Mouse (Mus musculus): ENCODE measurements around the gene Lrrk1. TPM values are rescaled to one million over a fixed set of nuclear protein-coding genes. Genes with fewer than 3 reads are reported as not detected.

The Lrrk1 gene
- total RNA-seq, 2 experiments from 2014 or later: 1.7 to 6.6 TPM

DNA sequence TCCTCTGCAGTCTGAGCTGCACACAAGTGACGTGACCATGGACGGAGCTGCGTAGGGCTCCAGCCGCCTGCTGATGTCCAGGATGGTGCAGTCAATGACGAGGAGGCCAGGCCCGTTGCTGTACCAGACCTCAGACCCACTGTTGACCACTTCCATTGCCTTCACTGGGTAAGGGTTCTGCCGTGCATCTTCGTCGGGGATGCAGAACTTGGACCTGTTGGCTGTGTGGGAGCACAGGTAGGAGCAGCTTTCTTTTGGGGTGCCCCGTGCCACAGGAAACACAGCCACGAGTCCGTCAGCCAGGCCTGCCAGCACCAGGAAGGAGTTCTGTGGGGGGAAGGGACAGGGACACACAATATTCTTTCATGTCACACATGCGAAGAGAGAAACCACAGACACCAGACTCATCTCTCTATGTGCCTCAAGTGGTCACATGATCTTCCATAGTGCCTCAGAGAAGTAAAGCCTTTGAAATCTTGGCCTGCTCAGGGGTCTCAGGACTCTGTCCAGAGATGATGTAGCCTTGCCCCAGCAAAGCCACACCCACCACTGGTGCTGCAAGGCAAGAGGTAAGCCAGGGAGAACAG is 125.5 kb downstream of the Lrrk1 start:
- ATAC-seq (replicated peaks; ENCODE audit: low FRiP score, poor library complexity, severe bottlenecking): no peak

DNA sequence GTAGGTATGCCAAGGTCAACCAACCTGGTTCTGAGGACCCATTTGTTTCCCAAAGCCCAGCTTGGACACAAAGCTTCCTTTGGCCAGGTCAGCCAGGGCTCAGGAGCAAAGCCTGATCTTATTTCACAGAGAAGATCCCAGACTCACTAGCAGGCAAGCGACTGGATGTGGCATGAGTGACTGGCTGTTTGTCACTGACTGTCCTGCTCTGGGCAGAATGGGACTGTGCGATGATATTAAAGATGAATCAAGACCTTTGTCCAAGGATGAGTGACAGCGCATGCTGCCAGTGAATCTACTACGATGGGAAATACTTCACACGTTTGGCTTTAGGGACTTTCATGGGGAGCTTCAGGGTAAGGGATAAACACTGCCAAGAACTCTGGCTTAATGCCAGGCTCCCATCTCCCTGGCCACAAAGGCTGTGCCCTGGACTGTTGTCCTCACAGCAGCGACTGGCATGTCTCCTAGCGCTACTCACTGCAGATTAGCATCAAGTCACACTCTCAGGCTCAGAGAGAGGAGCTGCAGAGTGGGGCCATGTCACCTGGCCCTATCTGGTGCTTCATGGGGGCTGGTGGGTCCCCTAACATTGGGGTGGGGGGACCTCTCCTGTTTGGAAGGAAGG is 127.3 kb downstream of the Lrrk1 start:
- ATAC-seq (replicated peaks; ENCODE audit: low FRiP score, poor library complexity, severe bottlenecking): no peak

DNA sequence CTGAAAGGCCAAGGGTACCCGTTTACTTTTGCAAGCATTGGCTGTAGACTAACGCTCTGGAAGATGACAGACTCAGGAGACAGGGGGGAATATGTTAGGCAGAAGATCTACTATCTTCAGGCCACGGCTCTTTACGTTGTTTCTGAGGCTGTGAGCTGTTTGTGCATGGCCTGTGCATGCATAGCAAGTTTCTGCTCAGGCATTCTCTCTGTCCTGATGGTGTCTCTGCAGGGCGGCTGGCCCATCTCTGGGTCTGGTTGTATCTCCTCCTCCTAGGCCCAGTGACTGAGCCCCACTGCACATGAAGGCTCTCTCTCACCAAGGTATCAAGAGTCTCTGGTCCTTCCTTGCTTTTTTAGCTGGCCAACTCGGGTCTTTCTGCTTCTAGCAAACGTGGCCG is 127.9 kb downstream of the Lrrk1 start:
- ATAC-seq (replicated peaks; ENCODE audit: low FRiP score, poor library complexity, severe bottlenecking): no peak

DNA sequence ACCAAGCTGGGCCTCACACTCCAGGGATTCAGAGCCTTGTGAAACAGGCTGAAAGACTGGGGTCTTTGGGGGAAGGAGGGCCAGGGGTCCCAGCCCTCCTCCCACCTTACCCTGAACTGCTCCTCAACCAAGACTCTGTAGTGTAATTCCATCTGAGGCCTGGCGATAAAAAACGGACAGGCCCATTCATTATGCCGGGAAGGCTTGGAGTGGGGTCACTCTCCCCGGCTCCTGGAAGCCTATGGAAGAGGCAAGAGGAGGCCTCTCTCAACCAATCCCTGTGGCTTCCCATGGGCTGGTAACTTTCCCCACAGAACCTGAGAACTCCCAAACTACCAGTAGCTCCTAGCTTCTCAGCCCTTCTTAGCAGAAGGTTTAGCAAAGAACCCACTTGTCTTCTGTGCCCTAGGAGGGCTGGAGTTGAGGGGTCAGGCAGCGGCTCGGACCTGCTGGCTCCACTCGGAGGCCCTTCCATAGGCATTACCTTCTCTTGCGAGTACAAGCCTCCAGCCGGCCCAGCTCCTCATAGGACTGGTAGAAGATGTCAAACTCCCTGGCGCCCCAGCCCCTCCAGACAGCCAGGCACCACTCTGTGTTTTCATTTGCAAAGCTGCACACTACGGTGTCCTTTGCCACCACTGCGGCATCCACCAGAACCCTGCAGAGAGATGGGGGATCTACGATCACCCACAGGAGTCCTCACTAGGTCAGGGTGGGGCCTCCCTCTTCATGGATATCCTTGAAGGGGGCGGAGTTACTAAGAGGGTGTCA is 128.5 kb downstream of the Lrrk1 start:
- ATAC-seq (replicated peaks; ENCODE audit: low FRiP score, poor library complexity, severe bottlenecking): no peak

DNA sequence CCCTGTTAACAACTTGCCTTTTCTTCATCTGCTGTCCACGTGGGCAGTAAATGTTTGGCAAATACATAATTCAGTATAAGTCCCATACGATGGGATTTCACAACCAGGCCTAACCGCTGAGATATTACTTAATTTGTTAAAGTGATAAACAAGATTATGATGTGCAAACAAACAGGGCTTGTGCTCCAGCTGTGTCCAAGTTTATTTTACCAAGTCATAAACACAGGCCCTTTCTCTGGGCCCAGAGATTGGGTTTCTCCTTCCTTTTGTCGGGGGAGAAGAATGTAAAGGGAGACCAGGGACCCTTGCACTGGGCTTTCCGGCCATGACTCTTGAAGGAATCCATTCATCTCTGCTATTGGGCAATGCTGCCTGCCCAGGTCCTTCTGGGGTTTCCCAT is 129.2 kb downstream of the Lrrk1 start:
- ATAC-seq (replicated peaks; ENCODE audit: low FRiP score, poor library complexity, severe bottlenecking): no peak

DNA sequence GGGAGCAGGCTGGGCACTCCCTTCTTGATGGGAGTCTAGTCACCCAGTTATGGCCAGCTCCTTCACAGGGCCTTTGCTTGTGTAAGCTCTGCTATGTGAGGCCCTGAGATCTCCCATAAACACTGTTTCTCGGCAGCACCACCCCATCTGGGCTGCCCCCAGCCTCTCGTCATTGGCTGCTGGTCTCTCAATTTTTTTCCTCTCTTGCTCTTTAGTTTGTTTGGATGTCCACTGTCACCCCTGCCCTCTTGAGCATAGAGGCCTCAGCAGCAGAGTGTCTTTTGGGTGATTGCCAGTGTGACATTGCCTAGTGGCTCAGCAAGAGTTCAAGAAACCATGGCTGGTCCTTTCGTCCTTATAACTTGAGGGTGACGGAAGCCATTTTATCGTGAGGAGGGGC is 130.9 kb downstream of the Lrrk1 start:
- no peak for ATAC-seq (replicated peaks; ENCODE audit: low FRiP score, poor library complexity, severe bottlenecking)

DNA sequence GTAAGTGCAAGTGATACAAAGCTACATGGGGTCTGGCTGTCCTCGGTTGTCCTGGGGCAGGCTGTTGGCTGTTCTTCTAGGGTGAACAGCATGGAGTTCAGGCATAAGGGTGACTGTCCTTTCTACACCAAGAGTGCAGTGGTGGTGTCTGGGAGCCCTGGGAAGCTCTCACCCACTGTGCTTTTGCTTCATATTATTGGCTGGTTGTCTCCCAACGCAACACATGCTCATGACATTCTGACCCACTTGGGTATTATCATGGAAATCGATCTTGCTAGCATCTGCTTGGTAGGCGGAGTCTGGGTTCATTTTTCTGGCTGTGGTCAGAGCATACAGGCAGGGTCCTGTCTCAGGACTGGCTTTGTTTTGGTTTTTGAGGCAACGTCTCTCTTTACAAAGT is 131.7 kb downstream of the Lrrk1 start:
- ATAC-seq (replicated peaks; ENCODE audit: low FRiP score, poor library complexity, severe bottlenecking): no peak

DNA sequence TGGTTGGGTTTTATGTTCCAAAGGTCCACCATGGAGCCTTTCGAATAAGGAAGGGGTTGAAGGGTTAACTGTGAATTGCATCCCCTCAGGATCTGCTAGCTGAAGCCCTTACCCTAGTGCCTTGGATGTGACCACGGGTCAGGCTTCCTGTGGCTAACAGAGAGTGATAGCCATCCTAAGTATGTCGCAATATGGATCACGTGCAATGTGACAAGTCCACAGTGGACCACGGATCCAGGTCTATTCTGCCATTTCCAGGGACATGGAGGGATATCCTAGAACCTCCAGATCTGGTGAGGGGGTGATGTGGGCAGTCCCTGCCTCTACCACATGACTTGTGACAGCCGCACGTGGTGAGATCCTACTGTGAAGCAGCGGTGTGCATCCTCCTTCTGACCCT is 133.2 kb downstream of the Lrrk1 start:
- no peak for ATAC-seq (replicated peaks; ENCODE audit: low FRiP score, poor library complexity, severe bottlenecking)

DNA sequence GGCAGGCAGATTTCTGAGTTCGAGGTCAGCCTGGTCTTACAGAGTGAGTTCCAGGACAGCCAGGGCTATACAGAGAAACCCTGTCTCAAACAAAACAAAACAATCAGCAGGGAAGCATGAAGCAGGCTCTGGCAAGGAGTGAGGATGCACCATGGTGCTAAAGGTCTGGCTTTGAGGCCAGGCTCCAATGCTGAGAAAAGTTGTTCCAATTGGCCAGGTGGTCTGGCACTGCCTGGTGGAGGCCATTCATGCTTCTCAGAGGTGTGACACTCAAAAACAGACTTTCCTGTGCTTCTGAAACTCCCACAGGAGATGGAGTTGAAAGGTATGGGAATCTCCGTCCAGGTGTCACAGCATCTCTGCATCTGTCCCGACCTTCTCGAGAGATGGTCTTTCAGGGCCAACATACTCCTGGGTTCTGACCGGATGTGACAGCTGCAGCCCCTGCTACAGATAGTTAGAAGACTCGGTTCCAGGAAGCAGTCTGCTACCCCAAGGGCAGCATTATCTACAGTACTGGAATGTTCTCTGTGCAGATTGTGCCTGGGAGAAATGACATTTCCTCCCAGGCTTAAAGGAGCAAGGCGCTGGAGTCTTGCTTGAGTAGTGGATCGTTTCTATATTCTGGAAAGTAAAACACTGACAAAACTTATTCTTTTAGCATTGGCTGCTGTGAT is 134.0 kb downstream of the Lrrk1 start:
- no peak for ATAC-seq (replicated peaks; ENCODE audit: low FRiP score, poor library complexity, severe bottlenecking)

GRCm38 (mm10) chr7:66250030-66250429 is 138.1 kb downstream of the Lrrk1 start:
- peak; percentile 85 for ATAC-seq (replicated peaks; ENCODE audit: low FRiP score, poor library complexity, severe bottlenecking)

DNA sequence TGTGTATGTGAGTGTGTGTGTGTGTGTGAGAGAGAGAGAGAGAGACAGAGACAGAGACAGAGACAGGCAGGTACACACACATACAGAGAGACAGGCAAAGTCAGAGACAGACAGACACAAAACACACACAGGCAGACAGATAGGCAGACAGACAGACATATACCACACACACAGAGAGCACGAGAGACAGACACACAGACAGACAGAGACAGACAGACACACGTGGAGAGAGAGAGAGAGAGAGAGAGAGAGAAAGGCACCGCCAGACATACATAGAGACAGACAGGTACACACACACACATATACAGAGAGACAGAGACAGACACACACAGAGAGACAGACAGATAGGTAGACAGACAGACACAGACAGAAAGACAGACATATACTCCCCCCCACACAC is 138.7 kb downstream of the Lrrk1 start:
- no peak for ATAC-seq (replicated peaks; ENCODE audit: low FRiP score, poor library complexity, severe bottlenecking)

- ATAC-seq (replicated peaks; ENCODE audit: low FRiP score, poor library complexity, severe bottlenecking): no peak
These were observed 139.1 kb downstream of the Lrrk1 start for GRCm38 (mm10) chr7:66249020-66249419.

DNA sequence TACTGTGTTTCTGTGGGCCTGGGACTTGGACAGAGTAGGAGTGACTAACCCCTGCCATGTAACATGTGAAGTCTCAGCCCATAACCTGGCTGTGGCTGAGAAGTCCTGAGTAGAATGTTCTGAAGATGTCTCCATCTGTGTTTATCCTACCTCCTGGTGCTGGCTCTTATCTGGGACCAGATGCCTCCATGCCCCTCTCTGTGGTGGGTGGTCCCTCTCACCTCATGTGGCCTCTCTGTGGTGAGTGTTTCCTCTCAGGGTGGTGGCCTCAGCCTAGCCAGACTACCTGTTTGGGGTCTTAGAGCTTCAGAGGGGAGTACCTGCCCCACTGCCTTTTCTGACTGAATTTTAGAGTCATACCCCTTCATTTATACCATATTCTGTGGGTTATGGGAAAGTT is 139.9 kb downstream of the Lrrk1 start:
- no peak for ATAC-seq (replicated peaks; ENCODE audit: low FRiP score, poor library complexity, severe bottlenecking)

DNA sequence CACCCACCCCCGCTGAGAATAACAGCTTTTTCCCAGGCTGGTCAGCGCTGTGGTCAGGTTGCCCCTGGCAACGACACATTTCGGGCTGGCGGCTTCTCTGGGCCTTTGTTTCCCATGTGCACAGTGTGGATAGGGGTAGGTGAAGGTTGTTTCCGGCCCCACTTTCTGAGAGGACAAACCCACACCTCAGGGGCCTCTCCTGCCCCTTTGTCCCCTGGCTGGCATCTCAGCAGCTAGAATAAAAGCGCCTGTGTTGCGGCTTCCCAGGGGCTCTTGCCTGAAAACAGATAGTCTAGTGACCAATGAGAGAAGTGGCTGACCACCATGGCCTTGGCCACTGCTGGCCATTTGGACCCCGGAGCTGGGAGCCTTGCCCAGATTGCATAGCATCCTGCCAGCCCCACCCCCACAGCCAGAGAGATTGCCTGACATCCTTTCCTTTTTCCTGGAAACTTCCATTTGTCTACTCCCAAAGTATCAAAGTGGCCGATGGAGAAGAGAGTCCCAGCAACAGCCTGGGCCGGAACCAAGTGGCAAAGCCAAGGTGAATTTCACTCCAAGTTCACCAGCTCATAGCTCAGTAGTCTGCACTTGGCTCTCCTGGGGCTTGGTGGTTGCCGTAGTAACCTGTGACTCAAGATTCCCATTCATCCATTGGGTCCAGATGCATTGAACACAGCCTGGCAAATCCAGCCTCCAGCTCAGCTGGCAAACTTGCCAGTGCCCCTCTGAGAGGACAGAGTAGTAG is 140.7 kb downstream of the Lrrk1 start:
- ATAC-seq (replicated peaks; ENCODE audit: low FRiP score, poor library complexity, severe bottlenecking): no peak

DNA sequence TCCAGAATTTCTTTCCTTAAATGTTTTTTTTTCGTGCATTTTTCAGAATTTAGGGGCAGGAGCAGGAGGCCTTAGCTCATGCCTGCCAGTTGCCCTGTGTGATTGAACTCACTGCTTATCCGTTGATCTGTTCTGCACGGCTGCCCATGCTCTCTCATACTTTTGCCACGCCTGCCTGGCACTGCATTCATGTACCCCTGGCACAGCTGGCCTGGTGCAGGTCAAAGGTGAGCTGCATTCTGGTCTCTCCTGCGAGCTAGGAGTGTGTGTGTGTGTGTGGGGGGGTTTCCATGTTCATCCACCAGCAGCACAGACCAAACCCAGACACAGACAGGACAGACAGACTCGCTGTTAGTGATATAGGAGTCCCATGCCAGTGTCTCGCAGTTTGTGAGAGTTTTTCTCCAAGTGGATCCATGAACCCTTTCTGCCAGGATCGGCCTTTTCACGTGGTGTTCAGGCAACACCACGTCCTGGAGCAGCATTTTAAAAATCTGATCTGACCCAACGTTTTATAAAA is 141.4 kb downstream of the Lrrk1 start:
- ATAC-seq (replicated peaks; ENCODE audit: low FRiP score, poor library complexity, severe bottlenecking): no peak

- no peak for ATAC-seq (replicated peaks; ENCODE audit: low FRiP score, poor library complexity, severe bottlenecking)
These were observed 142.5 kb downstream of the Lrrk1 start for GRCm38 (mm10) chr7:66245646-66246045.

DNA sequence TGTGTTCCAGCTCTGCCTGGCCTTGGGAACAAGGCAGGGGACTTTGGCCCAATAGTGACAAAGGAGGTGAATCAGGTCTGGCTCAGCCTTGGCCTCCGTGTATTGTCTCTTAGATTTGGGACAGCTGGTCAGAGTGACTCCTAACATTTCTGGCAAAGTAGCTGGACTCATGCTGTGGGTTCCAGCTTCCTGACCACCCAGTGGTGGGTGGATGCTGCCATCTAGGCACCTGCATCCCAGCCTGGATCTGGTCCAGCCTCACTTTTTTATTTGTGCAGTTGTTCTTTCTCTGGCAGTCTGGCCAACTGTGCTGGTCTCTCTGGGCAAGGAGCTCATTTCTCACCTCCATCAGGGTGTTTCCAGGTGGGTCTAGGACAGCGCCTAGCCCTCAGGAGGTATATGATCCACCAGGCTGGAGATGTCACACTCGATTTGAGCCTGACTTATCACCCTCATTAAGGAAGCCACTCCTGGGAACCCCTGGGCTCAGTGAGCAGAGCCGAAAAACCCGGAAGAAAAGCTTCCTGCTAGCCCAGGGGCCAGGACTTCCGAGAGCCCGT is 144.3 kb downstream of the Lrrk1 start:
- ATAC-seq (replicated peaks; ENCODE audit: low FRiP score, poor library complexity, severe bottlenecking): no peak

GRCm38 (mm10) chr7:66241855-66242412 is 146.2 kb downstream of the Lrrk1 start:
- no peak for ATAC-seq (replicated peaks; ENCODE audit: low FRiP score, poor library complexity, severe bottlenecking)

DNA sequence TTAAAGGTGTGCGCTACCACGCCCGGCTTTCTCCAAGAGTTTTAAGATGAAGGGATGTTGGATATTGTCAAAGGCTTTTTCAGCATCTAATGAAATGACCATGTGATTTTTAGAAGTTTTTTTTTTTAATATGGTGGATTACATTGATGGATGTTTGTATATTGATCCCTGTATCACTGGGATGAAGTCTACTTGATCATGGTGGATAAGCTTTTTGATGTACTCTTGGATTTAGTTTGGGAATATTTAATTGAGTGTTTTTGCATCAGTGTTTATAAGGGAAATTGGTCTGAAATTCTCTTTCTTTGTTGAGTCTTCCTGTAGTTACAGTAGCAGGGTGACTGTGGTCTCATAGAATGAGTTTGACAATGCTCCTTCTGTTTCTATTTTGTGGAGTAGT is 150.0 kb downstream of the Lrrk1 start:
- no peak for ATAC-seq (replicated peaks; ENCODE audit: low FRiP score, poor library complexity, severe bottlenecking)
